Mouse (Mus musculus) splenic B cell, adult 2 months (primary cell): ENCODE measurements around the gene Pibf1.

Experiments
- DNase-seq: peaks from one replicate; pipeline ENCODE4 v3.0.0-alpha.2; 2011; ENCODE audit warnings: low read depth, low spot score
- H3K27me3 ChIP-seq: 2 replicates; pipeline ENCODE4 v1.6.1; 2012; ENCODE audit warnings: mild to moderate bottlenecking, low read length, moderate library complexity, mixed read lengths; ENCODE audit not compliant: control insufficient read depth, poor library complexity, insufficient read depth, severe bottlenecking
- H3K36me3 ChIP-seq: 2 replicates; pipeline ENCODE4 v1.6.1; 2012; ENCODE audit warnings: mild to moderate bottlenecking, low read length, moderate library complexity, mixed read lengths; ENCODE audit not compliant: control insufficient read depth, poor library complexity, insufficient read depth, severe bottlenecking

Gene Pibf1

GRCm38 (mm10) chr14:99266749-99267148 is 167.5 kb downstream of the Pibf1 start:
- DNase-seq = no peak
- no peaks in the 10 kb centered on the region for H3K36me3 ChIP-seq

GRCm38 (mm10) chr14:99274056-99274455 is 174.8 kb downstream of the Pibf1 start:
- Histone ChIP-seq H3K27me3 (no peaks in the 10 kb centered on the region), H3K36me3 (no peaks in the 10 kb centered on the region)
- no peak for DNase-seq

More at GRCm38 (mm10) chr14:99266749-99267148, 167.5 kb downstream of the Pibf1 start:
- H3K27me3 ChIP-seq = no peaks in the 10 kb centered on the region

- Histone ChIP-seq H3K27me3 (no peaks in the 10 kb centered on the region), H3K36me3 (no peaks in the 10 kb centered on the region)
- no peak for DNase-seq
Observed at GRCm38 (mm10) chr14:99275827-99276226, 176.6 kb downstream of the Pibf1 start.

- Histone ChIP-seq H3K27me3 (no peaks in the 10 kb centered on the region), H3K36me3 (no peaks in the 10 kb centered on the region)
- DNase-seq = no peak
Observed at GRCm38 (mm10) chr14:99278312-99278711, 179.1 kb downstream of the Pibf1 start.

GRCm38 (mm10) chr14:99278763-99279486 is 179.7 kb downstream of the Pibf1 start:
- DNase-seq = no peak
- no peaks in the 10 kb centered on the region for H3K27me3 ChIP-seq
- no peaks in the 10 kb centered on the region for H3K36me3 ChIP-seq

GRCm38 (mm10) chr14:99280399-99280798 is 181.2 kb downstream of the Pibf1 start:
- no peak for DNase-seq

GRCm38 (mm10) chr14:99280825-99281433 is 181.7 kb downstream of the Pibf1 start:
- H3K36me3 ChIP-seq = no peaks in the 10 kb centered on the region
- H3K27me3 ChIP-seq = no peaks in the 10 kb centered on the region
- DNase-seq = no peak

More at GRCm38 (mm10) chr14:99280399-99280798, 181.2 kb downstream of the Pibf1 start:
- Histone ChIP-seq H3K27me3 (no peaks in the 10 kb centered on the region), H3K36me3 (no peaks in the 10 kb centered on the region)

GRCm38 (mm10) chr14:99285486-99285885 is 186.3 kb downstream of the Pibf1 start:
- Histone ChIP-seq H3K27me3 (no peaks in the 10 kb centered on the region), H3K36me3 (no peaks in the 10 kb centered on the region)
- no peak for DNase-seq

GRCm38 (mm10) chr14:99292176-99292575 is 193.0 kb downstream of the Pibf1 start:
- Histone ChIP-seq H3K27me3 (no peaks in the 10 kb centered on the region), H3K36me3 (no peaks in the 10 kb centered on the region)
- no peak for DNase-seq

GRCm38 (mm10) chr14:99294424-99294823 is 195.2 kb downstream of the Pibf1 start:
- Histone ChIP-seq H3K36me3 (no peaks in the 10 kb centered on the region), H3K27me3 (no peaks in the 10 kb centered on the region)
- no peak for DNase-seq

GRCm38 (mm10) chr14:99295606-99296341 is 196.6 kb downstream of the Pibf1 start:
- DNase-seq = no peak
- Histone ChIP-seq H3K36me3 (no peaks in the 10 kb centered on the region), H3K27me3 (no peaks in the 10 kb centered on the region)

- H3K36me3 ChIP-seq = no peaks in the 10 kb centered on the region
- peak; percentile 50 for DNase-seq
- H3K27me3 ChIP-seq = no peaks in the 10 kb centered on the region
Observed at GRCm38 (mm10) chr14:99298385-99299021, 199.3 kb downstream of the Pibf1 start, which contains the start of gene Klf5. Gene Klf5 (plus strand): TSS chr14:99298691.

- no peaks in the 10 kb centered on the region for H3K36me3 ChIP-seq
- H3K27me3 ChIP-seq = no peaks in the 10 kb centered on the region
- DNase-seq = peak; percentile 1
Observed at GRCm38 (mm10) chr14:99299022-99299481, 199.8 kb downstream of the Pibf1 start.

GRCm38 (mm10) chr14:99299701-99300191 is 200.5 kb downstream of the Pibf1 start:
- no peak for DNase-seq
- no peaks in the 10 kb centered on the region for H3K36me3 ChIP-seq
- H3K27me3 ChIP-seq = no peaks in the 10 kb centered on the region
